ENCODE assay signal across 15 mouse cellular contexts in the genomic region with DNA sequence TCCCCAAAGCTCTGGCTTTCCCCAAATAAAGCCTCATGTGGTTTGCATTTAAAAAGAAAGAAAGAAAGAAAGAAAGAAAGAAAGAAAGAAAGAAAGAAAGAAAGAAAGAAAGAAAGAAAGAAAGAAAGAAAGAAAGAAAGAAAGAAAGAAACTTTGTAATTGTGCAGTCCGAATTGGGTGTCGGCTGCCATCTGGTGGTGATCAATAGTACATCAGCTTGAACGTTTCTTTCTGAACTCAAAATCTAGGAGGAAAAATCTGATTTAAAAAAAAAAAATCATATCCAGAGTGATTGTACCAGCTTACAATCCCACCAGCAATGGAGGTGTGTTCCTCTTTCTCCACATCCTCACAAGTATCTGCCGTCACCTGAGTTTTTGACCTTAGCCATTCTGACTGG. TPM values are rescaled to one million over a fixed set of nuclear protein-coding genes. Genes with fewer than 3 reads are reported as not detected.
DNase-seq lines count a peak whose midpoint lies in the region; ATAC-seq and TF ChIP-seq lines count a peak whose summit lies in the region.
"Not testable (repeated sequence)": the region's sequence is repeated elsewhere in the genome, so short reads cannot be mapped to it uniquely, and the experiment has no call there.
"Had no signal": no experiment of that assay in that cellular context is flagged by ENCODE, and none has a peak within 500 bp of the region (broad histone marks: within the 10 kb centered on the region; RNA-seq: fewer than 3 reads in every experiment).

No protein-coding gene starts in this region.

- peak; percentile 42 for DNase-seq in 416B (ENCODE audit: low read depth)
- DNase-seq in Patski (ENCODE audit: low read depth, low spot score); cerebellum, adult 2 months: not testable (repeated sequence)
- DNase-seq in embryonic facial prominence, embryonic 11.5 days (ENCODE audit: low spot score): peak; percentile 34
- DNase-seq in left cerebral cortex, adult 2 months (ENCODE audit: extremely low spot score in 1 of 2, low spot score in 2 of 2): peak in 1 of 2 experiments; percentile 33
- peak; percentile 43 for DNase-seq in right cerebral cortex, postnatal 4 days

- peak; percentile 48 for TF ChIP-seq CTCF in Patski (IDR thresholded peaks at IDR 0.05)
- TF ChIP-seq CTCF in cerebellum, adult 2 months (IDR thresholded peaks at IDR 0.05; ENCODE audit: borderline replicate concordance, insufficient read depth, low read depth, low read length): peak; percentile 39; the same call in 1 of the 2 replicates
- TF ChIP-seq CTCF in left cerebral cortex, adult 2 months (IDR thresholded peaks at IDR 0.05): peak; percentile 66

- not testable (repeated sequence) for TF ChIP-seq POLR2A in cerebellum, adult 2 months (IDR thresholded peaks at IDR 0.05; ENCODE audit: borderline replicate concordance, insufficient read depth, low read length)

- intact Hi-C loops in left cerebral cortex, adult 2 months (cut with DNase I): loop anchor here (1.0 kb wide), 1 partner anchor 70 kb away; no protein-coding TSS in a partner anchor

- CTCF ChIA-PET in Patski (lab: Charles Lee): interaction anchor here (1.2 kb wide), 1 partner anchor 56 kb away, joined by 3 read pairs; no protein-coding TSS in a partner anchor

- POLR2A ChIA-PET in Patski (lab: Charles Lee): not testable (repeated sequence)

- H3K4me2 ChIP-seq in embryonic facial prominence, embryonic 11.5 days (ENCODE audit: low read depth, low read length): not testable (repeated sequence)

- H3K36me3 ChIP-seq in embryonic facial prominence, embryonic 11.5 days (replicated peaks; ENCODE audit: control insufficient read depth, insufficient read depth, low read depth, low read length): not testable (repeated sequence)

- not testable (repeated sequence) for H3K4me1 ChIP-seq in cerebellum, adult 2 months (ENCODE audit: control insufficient read depth, insufficient read depth, low read length); embryonic facial prominence, embryonic 11.5 days (ENCODE audit: control insufficient read depth, insufficient read depth, low read length)

- H3K9ac ChIP-seq in embryonic facial prominence, embryonic 11.5 days (replicated peaks; ENCODE audit: low read length): not testable (repeated sequence)

- H3K27ac ChIP-seq in cerebellum, adult 2 months (ENCODE audit: insufficient read depth, low read length); embryonic facial prominence, embryonic 11.5 days (replicated peaks; ENCODE audit: low read depth, low read length); left cerebral cortex, adult 2 months: not testable (repeated sequence)

- H3K4me3 ChIP-seq in cerebellum, adult 2 months (replicated peaks; ENCODE audit: insufficient read depth, low read depth, low read length); embryonic facial prominence, embryonic 11.5 days (ENCODE audit: low read depth, low read length); left cerebral cortex, adult 2 months: not testable (repeated sequence)

- ATAC-seq in Patski; embryonic facial prominence, embryonic 11.5 days (replicated peaks; ENCODE audit: insufficient number of reproducible peaks, low FRiP score, low TSS enrichment, low read depth): not testable (repeated sequence)
- peak; percentile 77 for ATAC-seq in inflammation-experienced regulatory T-cells, adult 6 months
- peak; percentile 71 for ATAC-seq in megakaryocyte-erythroid progenitor cell, adult 5-6 weeks (replicated peaks; ENCODE audit: low FRiP score, low TSS enrichment, poor library complexity, severe bottlenecking)

- not testable (repeated sequence) for H3K27me3 ChIP-seq in Patski; cerebellum, adult 2 months (ENCODE audit: control insufficient read depth, insufficient read depth, low read length); embryonic facial prominence, embryonic 11.5 days (ENCODE audit: control insufficient read depth, insufficient read depth, low read length)

- not testable (repeated sequence) for H3K9me3 ChIP-seq in embryonic facial prominence, embryonic 11.5 days (replicated peaks; ENCODE audit: control insufficient read depth, low read length)

- WGBS in cerebellum, adult 2 months: 19% methylated on average over 4 of the region's 4 CpGs
- WGBS in embryonic facial prominence, embryonic 11.5 days: 12% methylated on average over 4 of the region's 4 CpGs

- in situ Hi-C loops in Patski (cut with MboI; ENCODE audit: low pct_unique_long_range_greater_than_20kb): loop anchor here (5.0 kb wide), 1 partner anchor 66 kb away; no protein-coding TSS in a partner anchor

RNA-seq across cellular contexts. Expression of gene Neurod4, which starts 18.7 kb away (rescaled TPM):
- not detected for polyA plus RNA-seq in Patski (2021)
- polyA plus RNA-seq in cerebellum, adult 2 months (2012; rRNA removed): 0.30 and 0.38 TPM in 2 replicates
- polyA plus RNA-seq in embryonic facial prominence, embryonic 11.5 days (2014; fragmentation: Nextera tagmentation; extraction: Ambion mirVana): 4.8 and 5.7 TPM in 2 replicates
- polyA plus RNA-seq in inflammation-experienced regulatory T-cells, adult 6 months (2017; shearing (Covaris generic)): not detected
- under 1 TPM; 0.27 to 0.30 TPM for total RNA-seq in left cerebral cortex, adult 2 months (2021)
- not detected in 2 replicates for total RNA-seq in megakaryocyte-erythroid progenitor cell, adult 5-6 weeks (2014; fragmentation: Nextera tagmentation)
- total RNA-seq in megakaryocyte-erythroid progenitor cell, adult 5-6 weeks (2017): not detected in 2 replicates
- total RNA-seq: heart, adult 8-10 months; hematopoietic stem cell, adult 5-6 weeks had no signal
- polyA plus RNA-seq: C2C12; erythroblast, embryonic 14.5 days; kidney, embryonic 14.5 days; liver, embryonic 13.5 days; stomach, embryonic 16.5 days had no signal

RNA-seq across cellular contexts. Expression of gene Tespa1, which starts 23.9 kb away (rescaled TPM):
- 0.15 TPM for polyA plus RNA-seq in Patski (2021)
- 0.06 and 0.11 TPM in 2 replicates for polyA plus RNA-seq in cerebellum, adult 2 months (2012; rRNA removed)
- 0.21 and 0.24 TPM in 2 replicates for polyA plus RNA-seq in embryonic facial prominence, embryonic 11.5 days (2014; fragmentation: Nextera tagmentation; extraction: Ambion mirVana)
- 100 to 1,000 TPM; 183 to 507 (median 400) TPM for polyA plus RNA-seq in inflammation-experienced regulatory T-cells, adult 6 months (2017; shearing (Covaris generic))
- 1 to 10 TPM in 1 of 2 experiments, under 1 TPM in 1; 0.96 to 2.2 TPM for total RNA-seq in left cerebral cortex, adult 2 months (2021)
- 2.6 and 3.7 TPM in 2 replicates for total RNA-seq in megakaryocyte-erythroid progenitor cell, adult 5-6 weeks (2014; fragmentation: Nextera tagmentation)
- total RNA-seq in megakaryocyte-erythroid progenitor cell, adult 5-6 weeks (2017): 10.9 and 12.2 TPM in 2 replicates
- polyA plus RNA-seq: C2C12; kidney, embryonic 14.5 days had no signal

Comparison
In these comparisons a context has a peak if more than half of its experiments do, and no peak if none do; other contexts are left out.
1. RNA of gene Tespa1, which starts 23.9 kb away (polyA plus RNA-seq): 183 to 507 TPM in inflammation-experienced regulatory T-cells, adult 6 months; 0.21 to 0.24 TPM in embryonic facial prominence, embryonic 11.5 days, 0.15 TPM in Patski (single experiment) and 0.06 to 0.11 TPM in cerebellum, adult 2 months; every median in the first group is over 100 times any median in the second.
2. Peak in every context shown above with its lines, with median percentiles within 50 percentile points of each other: CTCF ChIP-seq.